Mouse (Mus musculus): ENCODE measurements around the gene Slc16a10. TPM values are rescaled to one million over a fixed set of nuclear protein-coding genes. Genes with fewer than 3 reads are reported as not detected.

Slc16a10 gene
- polyA plus RNA-seq, 1 experiment from 2014 or later: 2.2 TPM

DNA sequence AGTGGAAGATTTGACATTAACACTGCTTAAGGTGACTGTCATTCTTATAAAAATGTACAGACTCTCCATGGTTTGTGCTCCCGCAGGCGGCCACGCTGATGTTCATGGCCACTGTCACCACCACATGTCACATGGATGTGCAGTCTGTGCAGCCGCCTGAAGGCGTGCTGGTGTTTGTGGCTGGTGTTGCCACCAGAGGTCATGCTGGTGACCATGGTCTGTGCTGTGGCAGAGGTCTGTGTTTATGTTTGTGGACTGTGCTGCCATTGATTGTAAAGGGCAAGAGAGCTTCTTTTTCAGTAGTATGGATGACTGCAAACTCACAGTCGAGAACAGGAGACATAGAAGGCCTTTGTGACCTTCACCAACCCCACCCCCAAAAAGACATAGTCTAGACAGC, 30.1 kb upstream of the Slc16a10 start:
- no peak for ATAC-seq
- Histone ChIP-seq H3K4me3 (replicated peaks; ENCODE audit: low read length) (no peak overlapping the region), H3K9me3 (ENCODE audit: control insufficient read depth, low read length) (no peaks in the 10 kb centered on the region), H3K27ac (ENCODE audit: low read length) (no peak overlapping the region), H3K4me2 (ENCODE audit: low read length) (no peak overlapping the region), H3K27me3 (replicated peaks; ENCODE audit: control insufficient read depth, insufficient read depth, low read length) (no peaks in the 10 kb centered on the region), H3K4me1 (replicated peaks; ENCODE audit: control insufficient read depth, insufficient read depth, low read length) (peaks cover 5% of the 10 kb centered on the region), H3K36me3 (ENCODE audit: control insufficient read depth, insufficient read depth) (no peaks in the 10 kb centered on the region), H3K9ac (replicated peaks; ENCODE audit: low read depth, low read length) (no peak overlapping the region)
- 90% methylated on average over 6 of the region's 6 CpGs for WGBS

DNA sequence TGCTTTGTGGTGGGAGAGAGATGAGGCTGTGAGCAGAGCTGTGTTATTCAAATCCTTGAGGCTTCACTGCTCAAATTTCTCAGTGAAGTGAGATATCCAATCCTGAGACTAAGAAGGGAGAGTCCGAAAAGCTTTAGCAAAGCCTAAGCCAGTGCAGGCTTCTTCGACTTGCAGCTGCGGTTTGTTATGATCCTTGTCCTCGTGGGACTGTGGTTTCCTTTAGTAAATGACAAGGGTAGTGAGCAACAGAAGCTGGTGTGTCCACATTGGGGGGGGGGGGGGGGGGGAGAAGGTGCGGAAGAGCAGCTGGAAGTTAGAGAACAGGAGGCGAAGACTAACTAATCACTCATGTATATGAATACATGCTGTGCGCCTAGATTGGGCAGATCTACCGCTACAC, 29.2 kb upstream of the Slc16a10 start:
- WGBS: 86% methylated on average over 8 of the region's 8 CpGs
- H3K27me3 ChIP-seq (replicated peaks; ENCODE audit: control insufficient read depth, insufficient read depth, low read length): no peaks in the 10 kb centered on the region
- H3K4me1 ChIP-seq (replicated peaks; ENCODE audit: control insufficient read depth, insufficient read depth, low read length): peaks cover 5% of the 10 kb centered on the region
- no peaks in the 10 kb centered on the region for H3K36me3 ChIP-seq (ENCODE audit: control insufficient read depth, insufficient read depth)
- no peaks in the 10 kb centered on the region for H3K9me3 ChIP-seq (ENCODE audit: control insufficient read depth, low read length)
- ATAC-seq: no peak
- no peak overlapping the region for H3K9ac ChIP-seq (replicated peaks; ENCODE audit: low read depth, low read length)
- H3K4me2 ChIP-seq (ENCODE audit: low read length): no peak overlapping the region
- no peak overlapping the region for H3K4me3 ChIP-seq (replicated peaks; ENCODE audit: low read length)
- no peak overlapping the region for H3K27ac ChIP-seq (ENCODE audit: low read length)

DNA sequence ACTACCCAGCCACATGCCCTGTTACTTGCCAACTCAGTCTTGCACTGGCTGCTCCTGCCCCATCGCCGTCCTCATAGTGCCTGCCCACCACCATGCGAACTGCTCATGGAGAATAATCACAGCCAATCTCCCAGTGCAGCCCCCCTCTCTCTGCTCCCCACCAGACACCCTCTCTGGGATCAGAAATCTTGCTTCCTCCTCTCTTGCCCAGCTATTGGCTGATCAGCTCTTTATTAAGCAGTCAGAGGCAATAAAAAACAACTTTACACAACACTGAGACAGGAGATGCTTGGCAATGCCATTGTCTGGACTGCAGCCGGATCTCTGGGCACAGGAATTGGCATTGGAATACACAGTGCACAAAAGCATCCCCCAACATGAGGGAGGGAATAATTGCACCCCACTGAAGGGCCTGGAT, 28.1 kb upstream of the Slc16a10 start:
- H3K27ac ChIP-seq (ENCODE audit: low read length): no peak overlapping the region; the same call in 1 of the 2 replicates
- WGBS: 50% methylated on average over 4 of the region's 4 CpGs
- H3K9me3 ChIP-seq (ENCODE audit: control insufficient read depth, low read length): no peaks in the 10 kb centered on the region
- peaks cover 5% of the 10 kb centered on the region for H3K4me1 ChIP-seq (replicated peaks; ENCODE audit: control insufficient read depth, insufficient read depth, low read length)
- no peaks in the 10 kb centered on the region for H3K27me3 ChIP-seq (replicated peaks; ENCODE audit: control insufficient read depth, insufficient read depth, low read length)
- ATAC-seq: peak; percentile 92
- no peak overlapping the region for H3K9ac ChIP-seq (replicated peaks; ENCODE audit: low read depth, low read length)
- no peaks in the 10 kb centered on the region for H3K36me3 ChIP-seq (ENCODE audit: control insufficient read depth, insufficient read depth)
- H3K4me3 ChIP-seq (replicated peaks; ENCODE audit: low read length): no peak overlapping the region
- H3K4me2 ChIP-seq (ENCODE audit: low read length): no peak overlapping the region

DNA sequence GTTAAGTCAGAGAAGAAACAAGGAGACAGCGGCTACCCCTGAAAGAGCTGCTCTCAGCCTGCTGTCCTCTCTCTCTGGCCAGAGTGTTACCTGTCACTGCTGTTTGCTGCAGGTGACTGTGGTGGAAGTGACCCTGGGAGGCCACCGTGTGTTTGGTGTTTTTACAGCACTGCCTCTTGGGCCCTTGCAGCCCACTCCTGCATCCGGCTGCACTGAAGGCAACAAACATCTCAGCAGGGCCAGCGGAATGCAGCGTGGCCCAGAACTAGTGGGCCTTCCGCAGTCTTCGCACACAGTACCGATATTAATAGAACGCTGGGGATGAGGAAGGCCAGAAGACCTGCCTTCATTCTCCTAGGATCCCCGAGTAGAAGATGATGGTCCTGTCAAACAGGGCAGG, 27.5 kb upstream of the Slc16a10 start:
- Histone ChIP-seq H3K27ac (ENCODE audit: low read length) (no peak overlapping the region), H3K27me3 (replicated peaks; ENCODE audit: control insufficient read depth, insufficient read depth, low read length) (no peaks in the 10 kb centered on the region), H3K4me3 (replicated peaks; ENCODE audit: low read length) (no peak overlapping the region), H3K4me1 (replicated peaks; ENCODE audit: control insufficient read depth, insufficient read depth, low read length) (peaks cover 5% of the 10 kb centered on the region), H3K36me3 (ENCODE audit: control insufficient read depth, insufficient read depth) (no peaks in the 10 kb centered on the region), H3K9ac (replicated peaks; ENCODE audit: low read depth, low read length) (no peak overlapping the region), H3K4me2 (ENCODE audit: low read length) (no peak overlapping the region), H3K9me3 (ENCODE audit: control insufficient read depth, low read length) (no peaks in the 10 kb centered on the region)
- 91% methylated on average over 10 of the region's 10 CpGs for WGBS
- ATAC-seq: 0 out of 2 replicates have a peak, but pooled peaks have one; percentile 5

DNA sequence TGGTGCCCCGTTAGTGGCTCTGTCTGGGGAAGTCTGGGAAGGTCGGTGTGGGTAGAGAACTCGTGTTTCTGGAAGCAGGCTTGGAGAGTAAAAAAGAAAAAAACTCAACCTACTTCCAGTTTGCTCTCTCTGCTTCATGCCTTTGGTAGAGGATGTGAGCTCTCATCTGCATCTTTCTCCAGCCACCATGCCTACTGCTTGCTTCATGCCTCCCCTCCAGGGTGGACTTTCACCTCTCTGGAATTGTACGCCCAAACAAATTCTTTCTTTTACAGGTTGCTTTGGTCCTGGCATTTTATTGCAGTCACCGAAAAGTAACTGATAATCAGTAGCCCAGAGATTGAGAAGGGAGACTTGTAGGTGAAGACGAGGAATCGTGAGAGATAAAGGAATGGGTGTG, 27.0 kb upstream of the Slc16a10 start:
- Histone ChIP-seq H3K9ac (replicated peaks; ENCODE audit: low read depth, low read length) (no peak overlapping the region), H3K4me3 (replicated peaks; ENCODE audit: low read length) (no peak overlapping the region), H3K4me2 (ENCODE audit: low read length) (no peak overlapping the region), H3K36me3 (ENCODE audit: control insufficient read depth, insufficient read depth) (no peaks in the 10 kb centered on the region), H3K4me1 (replicated peaks; ENCODE audit: control insufficient read depth, insufficient read depth, low read length) (peaks cover 5% of the 10 kb centered on the region), H3K9me3 (ENCODE audit: control insufficient read depth, low read length) (no peaks in the 10 kb centered on the region), H3K27me3 (replicated peaks; ENCODE audit: control insufficient read depth, insufficient read depth, low read length) (no peaks in the 10 kb centered on the region), H3K27ac (ENCODE audit: low read length) (no peak overlapping the region)
- no peak for ATAC-seq
- 89% methylated on average over 7 of the region's 7 CpGs for WGBS

DNA sequence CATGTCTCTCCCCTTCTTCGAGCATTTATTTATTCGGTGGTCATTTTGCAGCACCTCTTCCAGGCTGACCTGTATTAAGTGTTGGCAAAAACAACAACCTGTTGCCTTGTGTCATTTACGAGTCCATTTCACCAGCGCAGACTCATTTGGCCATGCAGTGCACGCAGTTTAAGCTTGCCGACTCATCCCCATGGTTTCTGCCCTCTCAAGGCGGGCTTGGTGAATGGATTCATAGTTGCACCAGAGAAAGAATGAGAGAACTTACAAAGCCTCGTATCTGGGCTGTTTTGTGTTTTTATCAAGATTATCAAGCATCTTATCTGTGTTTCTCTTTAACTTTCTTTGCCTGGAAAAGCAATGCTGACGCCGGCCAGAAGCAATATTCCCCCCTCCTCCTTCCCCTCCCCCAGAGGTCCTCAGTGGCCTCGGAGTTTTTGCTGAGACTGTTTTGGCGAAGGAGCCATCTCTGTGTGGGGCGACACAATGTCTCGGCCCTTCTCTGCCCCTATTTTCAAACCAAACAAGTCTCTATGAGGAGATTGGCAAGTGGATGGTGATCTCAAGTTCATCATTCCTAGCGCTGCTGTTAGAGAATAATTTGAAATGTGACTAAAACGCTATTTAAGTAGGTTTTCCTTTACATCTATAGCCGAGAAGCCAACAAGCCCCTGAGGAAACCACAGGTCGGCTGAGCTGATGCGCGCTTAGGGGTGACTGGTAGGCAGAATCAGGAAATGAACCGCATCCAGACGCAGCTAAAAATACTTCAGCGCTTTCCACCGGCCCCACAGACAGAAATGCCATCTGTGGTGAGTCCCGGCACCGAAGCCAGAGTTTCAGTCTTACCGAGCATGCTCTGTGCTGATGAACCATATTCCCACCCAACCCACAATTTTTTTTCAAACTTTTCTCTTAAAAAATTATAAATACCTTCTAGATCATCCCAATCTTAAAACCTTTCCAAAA, 22.6 kb upstream of the Slc16a10 start:
- no peak for ATAC-seq
- Histone ChIP-seq H3K4me3 (replicated peaks; ENCODE audit: low read length) (no peak overlapping the region), H3K4me1 (replicated peaks; ENCODE audit: control insufficient read depth, insufficient read depth, low read length) (no peaks in the 10 kb centered on the region), H3K27me3 (replicated peaks; ENCODE audit: control insufficient read depth, insufficient read depth, low read length) (no peaks in the 10 kb centered on the region), H3K27ac (ENCODE audit: low read length) (no peak overlapping the region), H3K36me3 (ENCODE audit: control insufficient read depth, insufficient read depth) (no peaks in the 10 kb centered on the region), H3K4me2 (ENCODE audit: low read length) (no peak overlapping the region), H3K9ac (replicated peaks; ENCODE audit: low read depth, low read length) (no peak overlapping the region), H3K9me3 (ENCODE audit: control insufficient read depth, low read length) (no peaks in the 10 kb centered on the region)
- 88% methylated on average over 27 of the region's 27 CpGs for WGBS

DNA sequence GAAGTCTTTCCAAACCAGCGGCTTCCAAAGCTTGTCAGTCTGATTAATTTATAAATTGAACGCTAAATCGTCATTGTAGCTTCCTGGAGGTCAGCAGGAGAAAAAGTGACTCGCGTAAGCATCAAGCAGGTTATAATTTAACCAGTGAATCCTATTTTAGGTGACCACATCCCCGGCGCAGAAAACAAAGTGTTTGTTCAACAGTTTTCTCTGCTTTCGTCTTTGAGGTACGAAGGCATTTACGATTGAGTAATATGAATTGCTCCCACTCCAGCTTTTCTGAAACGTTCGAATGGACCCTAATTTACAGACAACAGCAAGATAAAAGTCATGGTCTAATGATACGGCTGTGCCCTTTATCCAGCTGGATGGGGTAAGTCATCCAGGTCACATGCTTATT, 21.9 kb upstream of the Slc16a10 start:
- WGBS: 90% methylated on average over 13 of the region's 13 CpGs
- H3K27me3 ChIP-seq (replicated peaks; ENCODE audit: control insufficient read depth, insufficient read depth, low read length): no peaks in the 10 kb centered on the region
- H3K4me3 ChIP-seq (replicated peaks; ENCODE audit: low read length): no peak overlapping the region
- no peak for ATAC-seq
- H3K4me2 ChIP-seq (ENCODE audit: low read length): no peak overlapping the region
- H3K9ac ChIP-seq (replicated peaks; ENCODE audit: low read depth, low read length): no peak overlapping the region
- no peak overlapping the region for H3K27ac ChIP-seq (ENCODE audit: low read length)
- no peaks in the 10 kb centered on the region for H3K4me1 ChIP-seq (replicated peaks; ENCODE audit: control insufficient read depth, insufficient read depth, low read length)
- no peaks in the 10 kb centered on the region for H3K9me3 ChIP-seq (ENCODE audit: control insufficient read depth, low read length)
- H3K36me3 ChIP-seq (ENCODE audit: control insufficient read depth, insufficient read depth): no peaks in the 10 kb centered on the region

DNA sequence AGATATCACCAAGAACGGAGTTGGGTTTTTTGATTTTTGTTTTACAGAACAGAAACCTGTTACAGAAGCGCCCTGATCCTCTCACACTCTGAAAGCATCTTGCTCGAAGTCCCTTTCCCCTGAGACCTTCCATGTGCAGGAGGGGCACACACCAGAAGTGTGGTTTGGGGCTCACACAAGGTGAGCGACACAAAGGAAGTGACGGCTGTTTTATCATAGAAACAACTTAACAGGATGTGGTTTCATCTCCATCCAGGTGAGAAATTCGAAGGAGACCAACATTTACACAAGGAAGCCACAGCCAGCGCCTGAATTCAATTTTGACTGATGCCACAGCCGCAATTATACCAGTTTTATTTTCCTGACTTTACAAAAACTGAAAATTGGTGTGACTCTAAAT, 21.3 kb upstream of the Slc16a10 start:
- 92% methylated on average over 8 of the region's 8 CpGs for WGBS
- no peak overlapping the region for H3K27ac ChIP-seq (ENCODE audit: low read length)

DNA sequence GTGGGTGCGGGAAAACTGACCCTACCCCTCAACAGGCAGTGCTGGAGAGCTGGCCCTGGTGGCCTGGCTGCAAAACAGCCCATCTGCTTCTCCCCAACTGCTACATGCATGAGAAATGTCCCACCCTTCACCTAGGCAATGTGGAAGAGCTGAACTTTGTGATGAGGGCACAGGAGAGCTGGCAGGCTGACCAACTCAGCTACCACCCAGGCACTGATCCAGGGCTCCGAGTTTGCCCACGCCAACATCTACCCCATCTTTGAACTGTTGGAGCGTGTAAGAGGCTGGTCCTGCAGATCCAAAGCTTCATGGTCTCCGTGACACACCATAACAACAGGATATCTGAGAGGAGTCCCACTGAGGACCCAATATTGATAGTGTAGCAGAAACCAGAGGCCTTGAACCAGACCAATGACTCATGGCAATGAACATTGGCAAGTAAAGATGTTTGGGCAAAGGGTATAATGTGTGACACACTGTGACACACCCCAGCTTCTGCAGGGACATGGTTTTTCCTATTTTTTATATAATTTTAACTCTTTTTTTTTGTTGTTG, 19.7 kb upstream of the Slc16a10 start:
- Histone ChIP-seq H3K27ac (ENCODE audit: low read length) (no peak overlapping the region), H3K4me2 (ENCODE audit: low read length) (no peak overlapping the region), H3K27me3 (replicated peaks; ENCODE audit: control insufficient read depth, insufficient read depth, low read length) (no peaks in the 10 kb centered on the region), H3K9ac (replicated peaks; ENCODE audit: low read depth, low read length) (no peak overlapping the region), H3K36me3 (ENCODE audit: control insufficient read depth, insufficient read depth) (no peaks in the 10 kb centered on the region), H3K4me3 (replicated peaks; ENCODE audit: low read length) (no peak overlapping the region), H3K9me3 (ENCODE audit: control insufficient read depth, low read length) (no peaks in the 10 kb centered on the region), H3K4me1 (replicated peaks; ENCODE audit: control insufficient read depth, insufficient read depth, low read length) (no peaks in the 10 kb centered on the region)
- WGBS: 92% methylated on average over 5 of the region's 5 CpGs
- no peak for ATAC-seq

More for the DNA sequence above, 21.3 kb upstream of the Slc16a10 start:
- no peak overlapping the region for H3K9ac ChIP-seq (replicated peaks; ENCODE audit: low read depth, low read length)
- H3K4me2 ChIP-seq (ENCODE audit: low read length): no peak overlapping the region
- no peaks in the 10 kb centered on the region for H3K27me3 ChIP-seq (replicated peaks; ENCODE audit: control insufficient read depth, insufficient read depth, low read length)
- no peak for ATAC-seq
- no peaks in the 10 kb centered on the region for H3K4me1 ChIP-seq (replicated peaks; ENCODE audit: control insufficient read depth, insufficient read depth, low read length)
- no peaks in the 10 kb centered on the region for H3K36me3 ChIP-seq (ENCODE audit: control insufficient read depth, insufficient read depth)
- H3K4me3 ChIP-seq (replicated peaks; ENCODE audit: low read length): no peak overlapping the region
- no peaks in the 10 kb centered on the region for H3K9me3 ChIP-seq (ENCODE audit: control insufficient read depth, low read length)

Data from forebrain, embryonic 16.5 days (tissue).